Mouse (Mus musculus) midbrain, postnatal 0 days (tissue): Measurements from ENCODE around the gene Mast4. TPM values are rescaled to one million over a fixed set of nuclear protein-coding genes. Genes with fewer than 3 reads are reported as not detected.

Experiments
- ATAC-seq: fragments of 200-750 bp; cut with Nextera tagmentation; 2 replicates; pipeline ENCODE4 v1.8.0; 2017; ENCODE audit warnings: moderate number of reproducible peaks, mild to moderate bottlenecking, moderate TSS enrichment, moderate library complexity; ENCODE audit not compliant: low FRiP score
- DNase-seq: peaks from one replicate; pipeline ENCODE4 v3.0.0-alpha.2; 2015; ENCODE audit warnings: low spot score
- H3K27ac ChIP-seq: fragments of 300-500 bp; sonication (generic); 2 replicates; pipeline ENCODE4 v1.5.1; 2014; ENCODE audit warnings: low read depth, mild to moderate bottlenecking, low read length, mixed read lengths
- H3K27me3 ChIP-seq: fragments of 300-500 bp; sonication (generic); 2 replicates; pipeline ENCODE4 v1.6.1; 2014; ENCODE audit warnings: low read length, control low read depth, mixed read lengths; ENCODE audit not compliant: insufficient read depth
- H3K36me3 ChIP-seq: fragments of 300-500 bp; sonication (generic); 2 replicates; pipeline ENCODE4 v1.6.1; 2014; ENCODE audit warnings: low read length, control low read depth, mixed read lengths; ENCODE audit not compliant: insufficient read depth
- H3K4me1 ChIP-seq: fragments of 300-500 bp; sonication (generic); 2 replicates; pipeline ENCODE4 v1.6.1; 2014; ENCODE audit warnings: mild to moderate bottlenecking, control low read depth, antibody characterized with exemption, low read length, mixed read lengths; ENCODE audit not compliant: insufficient read depth
- H3K4me2 ChIP-seq: fragments of 300-500 bp; sonication (generic); 2 replicates; pipeline ENCODE4 v1.6.1; 2014; ENCODE audit warnings: low read depth, mild to moderate bottlenecking, low read length, mixed read lengths; ENCODE audit not compliant: poor library complexity, severe bottlenecking
- H3K4me3 ChIP-seq: fragments of 300-500 bp; sonication (generic); 2 replicates; pipeline ENCODE4 v1.5.1; 2014; ENCODE audit warnings: low read depth, mild to moderate bottlenecking, low read length, moderate library complexity
- H3K9ac ChIP-seq: fragments of 300-500 bp; sonication (generic); replicated peaks from 2 replicates; pipeline ENCODE4 v1.6.1; 2014; ENCODE audit warnings: mild to moderate bottlenecking, low read length, moderate library complexity, mixed read lengths; ENCODE audit not compliant: poor library complexity, severe bottlenecking
- H3K9me3 ChIP-seq: fragments of 300-500 bp; sonication (generic); 2 replicates; pipeline ENCODE4 v1.6.1; 2016; ENCODE audit warnings: low read length, control low read depth
- CTCF ChIP-seq: IDR thresholded peaks from 2 replicates; pipeline ENCODE4 v1.5.1; 2016; ENCODE audit warnings: antibody characterized with exemption, mild to moderate bottlenecking
- WGBS: fragments of 180-500 bp; shearing (Covaris S2); extraction: QIAGEN DNeasy Blood & Tissue Kit; methylation state at CpG from one replicate; pipeline ENCODE4 v1.1.7; 2014; 5-methylcytosine and 5-hydroxymethylcytosine counted together
- polyA plus RNA-seq: library from polyadenylated mRNA; unstranded; fragments of >200 nt; fragmentation: Nextera tagmentation; extraction: Ambion mirVana; gene quantifications from 2 replicates; pipeline ENCODE4 v1.2.1, GENCODE M21; 2015
- total RNA-seq: library from RNA; depleted of rRNA; stranded (reverse); fragments of >200 nt; gene quantifications from 2 replicates; pipeline ENCODE4 v1.2.3, GENCODE M21; 2014

Mast4 gene
- total and polyA plus RNA-seq, 2 experiments from 2014 or later, result 28.7 to 39.8 TPM

GRCm38 (mm10) chr13:102900083-102900420 is 434.2 kb downstream of the Mast4 start:
- ATAC-seq (no peak), DNase-seq (no peak)
- no peak overlapping the region for H3K9ac ChIP-seq
- H3K27ac ChIP-seq, result no peak overlapping the region
- H3K27me3 ChIP-seq, result no peaks in the 10 kb centered on the region
- H3K4me3 ChIP-seq, result no peak overlapping the region
- 72% methylated on average over 2 of the region's 2 CpGs for whole genome bisulfite sequencing
- H3K4me1 ChIP-seq, result peaks cover under 1% of the 10 kb centered on the region; the same call in 1 of the 2 replicates
- H3K9me3 ChIP-seq, result no peaks in the 10 kb centered on the region
- H3K36me3 ChIP-seq, result no peaks in the 10 kb centered on the region
- no peak overlapping the region for H3K4me2 ChIP-seq
- no peak for TF ChIP-seq CTCF

- no peaks in the 10 kb centered on the region for H3K27me3 ChIP-seq
- no peak overlapping the region for H3K4me3 ChIP-seq
- no peaks in the 10 kb centered on the region; the same call in 1 of the 2 replicates for H3K4me1 ChIP-seq
- H3K27ac ChIP-seq, result no peak overlapping the region
- no peak for TF ChIP-seq CTCF
- DNase-seq, result no peak
- H3K36me3 ChIP-seq, result no peaks in the 10 kb centered on the region
- WGBS, result 72% methylated on average over 9 of the region's 9 CpGs
- H3K9ac ChIP-seq, result no peak overlapping the region
- no peaks in the 10 kb centered on the region for H3K9me3 ChIP-seq
- no peak overlapping the region for H3K4me2 ChIP-seq
- ATAC-seq, result no peak
Measured at GRCm38 (mm10) chr13:102899253-102900082, 434.8 kb downstream of the Mast4 start.

- Histone ChIP-seq H3K36me3 (no peaks in the 10 kb centered on the region), H3K9me3 (no peaks in the 10 kb centered on the region), H3K4me2 (no peak overlapping the region), H3K4me3 (no peak overlapping the region), H3K9ac (no peak overlapping the region), H3K27me3 (no peaks in the 10 kb centered on the region), H3K4me1 (no peaks in the 10 kb centered on the region; the same call in 1 of the 2 replicates), H3K27ac (no peak overlapping the region)
- TF ChIP-seq CTCF, result no peak
- DNase-seq, result no peak
- 47% methylated on average over 14 of the region's 15 CpGs for WGBS
- no peak; the same call in 1 of the 2 replicates for ATAC-seq
Measured at GRCm38 (mm10) chr13:102898374-102899131, 435.7 kb downstream of the Mast4 start.

GRCm38 (mm10) chr13:102896322-102896721 is 438.0 kb downstream of the Mast4 start:
- no peaks in the 10 kb centered on the region; the same call in 1 of the 2 replicates for H3K4me1 ChIP-seq
- DNase-seq (no peak), ATAC-seq (no peak)
- H3K9ac ChIP-seq, result no peak overlapping the region
- H3K4me2 ChIP-seq, result no peak overlapping the region
- no peaks in the 10 kb centered on the region for H3K36me3 ChIP-seq
- no peak overlapping the region for H3K4me3 ChIP-seq
- no peak overlapping the region for H3K27ac ChIP-seq
- no peaks in the 10 kb centered on the region for H3K9me3 ChIP-seq
- TF ChIP-seq CTCF, result no peak
- no peaks in the 10 kb centered on the region for H3K27me3 ChIP-seq

- Histone ChIP-seq H3K9me3 (no peaks in the 10 kb centered on the region), H3K4me3 (no peak overlapping the region), H3K27ac (no peak overlapping the region), H3K9ac (no peak overlapping the region), H3K4me2 (no peak overlapping the region), H3K36me3 (no peaks in the 10 kb centered on the region), H3K27me3 (no peaks in the 10 kb centered on the region), H3K4me1 (no peaks in the 10 kb centered on the region; the same call in 1 of the 2 replicates)
- DNase-seq (no peak), ATAC-seq (no peak)
- no peak for TF ChIP-seq CTCF
- 48% methylated on average over 6 of the region's 6 CpGs for WGBS
Measured at GRCm38 (mm10) chr13:102895894-102896293, 438.4 kb downstream of the Mast4 start.
